ENCODE assay signal across 8 mouse cellular contexts in genomic region chr8:46739003-46739949, GRCm38 (mm10). TPM values are rescaled to one million over a fixed set of nuclear protein-coding genes. Genes with fewer than 3 reads are reported as not detected.
DNase-seq lines count a peak whose midpoint lies in the region; ATAC-seq lines count a peak whose summit lies in the region.

Gene Irf2, plus strand, starts transcription at chr8:46739732.

- DNase-seq in adrenal gland, adult 18-20 months (ENCODE audit: low spot score in 2 of 2) = peak; percentile 81 to 86
- DNase-seq in embryo, embryonic 10.5 days (ENCODE audit: low spot score) = peak; percentile 93
- DNase-seq in gastrocnemius, postnatal 10 days = peak; percentile 79
- DNase-seq in induced T-regulatory cell, adult 2 months (ENCODE audit: low read depth) = peak; percentile 97
- peak; percentile 77 to 83 for DNase-seq in left cerebral cortex, postnatal 14 days (ENCODE audit: low spot score in 2 of 2)
- DNase-seq in right cerebral cortex, postnatal 14 days = peak; percentile 75
- DNase-seq in urinary bladder, postnatal 25 days (ENCODE audit: low spot score) = peak; percentile 77

- ATAC-seq in megakaryocyte-erythroid progenitor cell, adult 5-6 weeks (replicated peaks; ENCODE audit: low FRiP score, low TSS enrichment, poor library complexity, severe bottlenecking) = peak; percentile 77

- intact Hi-C loops in left cerebral cortex, postnatal 14 days (cut with DNase I) = loop anchor here (5.0 kb wide), 2 partner anchors 47 to 213 kb away; no protein-coding TSS in a partner anchor

RNA-seq across cellular contexts. Expression of gene Irf2, which starts in this region (rescaled TPM):
- total RNA-seq in adrenal gland, adult 18-20 months (2021) = 10 to 100 TPM; 46.8 to 54.1 TPM
- total RNA-seq in gastrocnemius, postnatal 10 days (2021) = 10 to 100 TPM; 25.2 to 44.4 TPM
- 10 to 100 TPM; 40.6 to 44.3 TPM for total RNA-seq in left cerebral cortex, postnatal 14 days (2021)
- 55.0 and 76.9 TPM in 2 replicates for total RNA-seq in megakaryocyte-erythroid progenitor cell, adult 5-6 weeks (2014; fragmentation: Nextera tagmentation)
- 17.2 and 26.2 TPM in 2 replicates for total RNA-seq in megakaryocyte-erythroid progenitor cell, adult 5-6 weeks (2017)

Comparison
In these comparisons a context has a peak if more than half of its experiments do, and no peak if none do; other contexts are left out.
1. Peak in every context shown above with its lines: DNase-seq and ATAC-seq.